Mouse (Mus musculus) hindbrain, embryonic 12.5 days (tissue): ENCODE results near the gene Actr5. TPM values are rescaled to one million over a fixed set of nuclear protein-coding genes. Genes with fewer than 3 reads are reported as not detected.

ENCODE experiments used
- ATAC-seq: fragments of 200-750 bp; cut with Nextera tagmentation; 2 replicates; pipeline ENCODE4 v1.8.0; 2017; ENCODE audit warnings: moderate TSS enrichment; ENCODE audit not compliant: low FRiP score
- H3K27ac ChIP-seq: fragments of 300-500 bp; sonication (generic); 2 replicates; pipeline ENCODE4 v1.5.1; 2016; ENCODE audit warnings: mild to moderate bottlenecking
- H3K27me3 ChIP-seq: fragments of 300-500 bp; sonication (generic); 2 replicates; pipeline ENCODE4 v1.6.1; 2016; ENCODE audit warnings: mild to moderate bottlenecking
- H3K36me3 ChIP-seq: fragments of 300-500 bp; sonication (generic); 2 replicates; pipeline ENCODE4 v1.6.1; 2016; ENCODE audit warnings: mild to moderate bottlenecking
- H3K4me1 ChIP-seq: fragments of 300-500 bp; sonication (generic); 2 replicates; pipeline ENCODE4 v1.6.1; 2016
- H3K4me2 ChIP-seq: fragments of 300-500 bp; sonication (generic); replicated peaks from 2 replicates; pipeline ENCODE4 v1.6.1; 2016; ENCODE audit warnings: mild to moderate bottlenecking
- H3K4me3 ChIP-seq: fragments of 300-500 bp; sonication (generic); 2 replicates; pipeline ENCODE4 v1.5.1; 2016; ENCODE audit warnings: mild to moderate bottlenecking
- H3K9ac ChIP-seq: fragments of 300-500 bp; sonication (generic); 2 replicates; pipeline ENCODE4 v1.6.1; 2016; ENCODE audit warnings: mild to moderate bottlenecking, moderate library complexity
- H3K9me3 ChIP-seq: fragments of 300-500 bp; sonication (generic); replicated peaks from 2 replicates; pipeline ENCODE4 v1.6.1; 2016; ENCODE audit warnings: mild to moderate bottlenecking
- WGBS: fragments of 180-500 bp; shearing (Covaris S2); methylation state at CpG from one replicate; pipeline ENCODE4 v1.1.7; 2016; 5-methylcytosine and 5-hydroxymethylcytosine counted together
- polyA plus RNA-seq: library from polyadenylated mRNA; unstranded; fragments of >200 nt; fragmentation: Nextera tagmentation; extraction: Ambion mirVana; gene quantifications from 2 replicates; pipeline ENCODE4 v1.2.1, GENCODE M21; 2016

The Actr5 gene
- polyA plus RNA-seq, 1 experiment from 2014 or later = 21.1 TPM

GRCm38 (mm10) chr2:158672829-158673228, 48.1 kb downstream of the Actr5 start:
- 16% methylated on average over 6 of the region's 6 CpGs for WGBS
- H3K9ac ChIP-seq = no peak overlapping the region
- ATAC-seq = 0 out of 2 replicates have a peak, but pooled peaks have one; percentile 24
- H3K27me3 ChIP-seq = peaks cover 25% of the 10 kb centered on the region
- no peak overlapping the region for H3K4me3 ChIP-seq
- H3K4me2 ChIP-seq = no peak overlapping the region
- H3K4me1 ChIP-seq = peaks cover 40% of the 10 kb centered on the region
- no peaks in the 10 kb centered on the region for H3K9me3 ChIP-seq
- no peaks in the 10 kb centered on the region for H3K36me3 ChIP-seq
- H3K27ac ChIP-seq = peak overlapping the region; percentile 49

- no peaks in the 10 kb centered on the region for H3K36me3 ChIP-seq
- H3K27me3 ChIP-seq = peaks cover 19% of the 10 kb centered on the region
- ATAC-seq = peak; percentile 41
- WGBS = 52% methylated on average over 4 of the region's 4 CpGs
- no peak overlapping the region for H3K9ac ChIP-seq
- no peak overlapping the region for H3K4me2 ChIP-seq
- peaks cover 33% of the 10 kb centered on the region for H3K4me1 ChIP-seq
- no peak overlapping the region for H3K4me3 ChIP-seq
- H3K9me3 ChIP-seq = no peaks in the 10 kb centered on the region
- H3K27ac ChIP-seq = peak overlapping the region; percentile 49; the same call in 1 of the 2 replicates
Observed at GRCm38 (mm10) chr2:158673493-158673892, 48.8 kb downstream of the Actr5 start.

- ATAC-seq = no peak
- peaks cover 13% of the 10 kb centered on the region for H3K27me3 ChIP-seq
- no peak overlapping the region for H3K4me3 ChIP-seq
- 79% methylated on average over 6 of the region's 6 CpGs for WGBS
- no peak overlapping the region for H3K4me2 ChIP-seq
- no peaks in the 10 kb centered on the region for H3K9me3 ChIP-seq
- H3K9ac ChIP-seq = no peak overlapping the region
- no peak overlapping the region for H3K27ac ChIP-seq
- peaks cover 29% of the 10 kb centered on the region for H3K4me1 ChIP-seq
- no peaks in the 10 kb centered on the region for H3K36me3 ChIP-seq
Observed at GRCm38 (mm10) chr2:158674131-158674530, 49.4 kb downstream of the Actr5 start.

GRCm38 (mm10) chr2:158674759-158675158, 50.1 kb downstream of the Actr5 start:
- 80% methylated on average over 7 of the region's 7 CpGs for WGBS
- H3K4me1 ChIP-seq = peaks cover 27% of the 10 kb centered on the region
- no peak overlapping the region for H3K9ac ChIP-seq
- H3K27me3 ChIP-seq = peaks cover 7% of the 10 kb centered on the region
- ATAC-seq = no peak
- no peak overlapping the region for H3K27ac ChIP-seq
- H3K4me2 ChIP-seq = no peak overlapping the region
- no peaks in the 10 kb centered on the region for H3K9me3 ChIP-seq
- no peaks in the 10 kb centered on the region for H3K36me3 ChIP-seq
- H3K4me3 ChIP-seq = no peak overlapping the region

- Histone ChIP-seq H3K36me3 (no peaks in the 10 kb centered on the region), H3K9me3 (no peaks in the 10 kb centered on the region), H3K4me2 (no peak overlapping the region), H3K9ac (no peak overlapping the region), H3K27me3 (peaks cover 3% of the 10 kb centered on the region), H3K4me1 (peaks cover 23% of the 10 kb centered on the region), H3K27ac (no peak overlapping the region), H3K4me3 (no peak overlapping the region)
- WGBS = 86% methylated on average over 6 of the region's 6 CpGs
- ATAC-seq = no peak
Observed at GRCm38 (mm10) chr2:158675161-158675560, 50.5 kb downstream of the Actr5 start.

GRCm38 (mm10) chr2:158675907-158676533, 51.3 kb downstream of the Actr5 start:
- H3K9me3 ChIP-seq = no peaks in the 10 kb centered on the region
- H3K27me3 ChIP-seq = no peaks in the 10 kb centered on the region
- H3K9ac ChIP-seq = no peak overlapping the region
- no peak overlapping the region for H3K4me3 ChIP-seq
- H3K4me1 ChIP-seq = peaks cover 19% of the 10 kb centered on the region
- no peak overlapping the region for H3K27ac ChIP-seq
- no peaks in the 10 kb centered on the region for H3K36me3 ChIP-seq
- WGBS = 90% methylated on average over 12 of the region's 12 CpGs
- no peak for ATAC-seq
- H3K4me2 ChIP-seq = no peak overlapping the region

- Histone ChIP-seq H3K4me3 (no peak overlapping the region), H3K27ac (no peak overlapping the region), H3K4me2 (no peak overlapping the region), H3K36me3 (no peaks in the 10 kb centered on the region), H3K9me3 (no peaks in the 10 kb centered on the region), H3K9ac (no peak overlapping the region), H3K27me3 (no peaks in the 10 kb centered on the region), H3K4me1 (peaks cover 24% of the 10 kb centered on the region)
- 55% methylated on average over 8 of the region's 8 CpGs for WGBS
- no peak for ATAC-seq
Observed at GRCm38 (mm10) chr2:158677946-158678345, 53.3 kb downstream of the Actr5 start.

- Histone ChIP-seq H3K9ac (no peak overlapping the region), H3K4me2 (no peak overlapping the region), H3K9me3 (no peaks in the 10 kb centered on the region), H3K27me3 (no peaks in the 10 kb centered on the region), H3K4me1 (peaks cover 18% of the 10 kb centered on the region; the same call in 1 of the 2 replicates), H3K4me3 (no peak overlapping the region), H3K27ac (no peak overlapping the region), H3K36me3 (no peaks in the 10 kb centered on the region)
- WGBS = 92% methylated on average over 7 of the region's 7 CpGs
- ATAC-seq = no peak
Observed at GRCm38 (mm10) chr2:158679091-158679490, 54.4 kb downstream of the Actr5 start.

GRCm38 (mm10) chr2:158680357-158680889, 55.7 kb downstream of the Actr5 start:
- Histone ChIP-seq H3K9me3 (no peaks in the 10 kb centered on the region), H3K4me1 (peaks cover 18% of the 10 kb centered on the region; the same call in 1 of the 2 replicates), H3K4me2 (no peak overlapping the region), H3K9ac (no peak overlapping the region), H3K36me3 (no peaks in the 10 kb centered on the region), H3K4me3 (no peak overlapping the region), H3K27me3 (no peaks in the 10 kb centered on the region), H3K27ac (no peak overlapping the region)
- 62% methylated on average over 10 of the region's 10 CpGs for WGBS
- no peak for ATAC-seq

- WGBS = 65% methylated on average over 6 of the region's 6 CpGs
- H3K36me3 ChIP-seq = no peaks in the 10 kb centered on the region
- no peaks in the 10 kb centered on the region for H3K9me3 ChIP-seq
- H3K9ac ChIP-seq = no peak overlapping the region
- H3K27ac ChIP-seq = no peak overlapping the region
- ATAC-seq = no peak
- H3K4me2 ChIP-seq = no peak overlapping the region
- H3K4me3 ChIP-seq = no peak overlapping the region
- peaks cover 18% of the 10 kb centered on the region; the same call in 1 of the 2 replicates for H3K4me1 ChIP-seq
- no peaks in the 10 kb centered on the region for H3K27me3 ChIP-seq
Observed at GRCm38 (mm10) chr2:158681714-158682113, 57.0 kb downstream of the Actr5 start.

- Histone ChIP-seq H3K27ac (no peak overlapping the region), H3K4me3 (no peak overlapping the region), H3K9me3 (no peaks in the 10 kb centered on the region), H3K36me3 (no peaks in the 10 kb centered on the region), H3K9ac (no peak overlapping the region), H3K4me1 (peaks cover 18% of the 10 kb centered on the region), H3K4me2 (no peak overlapping the region), H3K27me3 (no peaks in the 10 kb centered on the region)
- ATAC-seq = no peak
- 52% methylated on average over 11 of the region's 11 CpGs for WGBS
Observed at GRCm38 (mm10) chr2:158682344-158683037, 57.8 kb downstream of the Actr5 start.

GRCm38 (mm10) chr2:158683038-158683413, 58.3 kb downstream of the Actr5 start:
- no peak overlapping the region for H3K4me2 ChIP-seq
- ATAC-seq = no peak
- peaks cover 23% of the 10 kb centered on the region for H3K4me1 ChIP-seq
- H3K4me3 ChIP-seq = no peak overlapping the region
- H3K27ac ChIP-seq = no peak overlapping the region
- no peaks in the 10 kb centered on the region for H3K9me3 ChIP-seq
- no peaks in the 10 kb centered on the region for H3K36me3 ChIP-seq
- H3K9ac ChIP-seq = no peak overlapping the region
- H3K27me3 ChIP-seq = no peaks in the 10 kb centered on the region
- WGBS = 13% methylated on average over 4 of the region's 4 CpGs
